Mouse (Mus musculus) E14TG2a.4 (cell line): ENCODE data around the gene Mindy2.
A peak's percentile ranks its signal among the peaks of the same experiment; 100 is the strongest.

Experiments
- H3K27me3 ChIP-seq: 2 replicates; pipeline ENCODE4 v1.6.1; 2014; ENCODE audit warnings: low read length, control low read depth; ENCODE audit not compliant: insufficient read depth
- H3K36me3 ChIP-seq: 2 replicates; pipeline ENCODE4 v1.6.1; 2014; ENCODE audit warnings: low read length, control low read depth; ENCODE audit not compliant: insufficient read depth
- H3K4me1 ChIP-seq: replicated peaks from 2 replicates; pipeline ENCODE4 v1.6.1; 2014; ENCODE audit warnings: low read depth, low read length, control low read depth
- H3K4me3 ChIP-seq: replicated peaks from 2 replicates; pipeline ENCODE4 v1.5.1; 2014; ENCODE audit warnings: mild to moderate bottlenecking, low read length
- H3K9me3 ChIP-seq: 2 replicates; pipeline ENCODE4 v1.6.1; 2014; ENCODE audit warnings: low read length, control low read depth
- CTCF ChIP-seq: conservative IDR thresholded peaks from 2 replicates; pipeline ENCODE4 v1.5.1; 2014; ENCODE audit warnings: low read length
- NANOG ChIP-seq: IDR thresholded peaks from 2 replicates; pipeline ENCODE4 v1.6.1; 2014; ENCODE audit warnings: borderline replicate concordance, low read length, mixed read lengths
- POU5F1 ChIP-seq: IDR thresholded peaks from 2 replicates; pipeline ENCODE4 v1.6.1; 2014; ENCODE audit warnings: low read length, borderline replicate concordance

Gene Mindy2

DNA sequence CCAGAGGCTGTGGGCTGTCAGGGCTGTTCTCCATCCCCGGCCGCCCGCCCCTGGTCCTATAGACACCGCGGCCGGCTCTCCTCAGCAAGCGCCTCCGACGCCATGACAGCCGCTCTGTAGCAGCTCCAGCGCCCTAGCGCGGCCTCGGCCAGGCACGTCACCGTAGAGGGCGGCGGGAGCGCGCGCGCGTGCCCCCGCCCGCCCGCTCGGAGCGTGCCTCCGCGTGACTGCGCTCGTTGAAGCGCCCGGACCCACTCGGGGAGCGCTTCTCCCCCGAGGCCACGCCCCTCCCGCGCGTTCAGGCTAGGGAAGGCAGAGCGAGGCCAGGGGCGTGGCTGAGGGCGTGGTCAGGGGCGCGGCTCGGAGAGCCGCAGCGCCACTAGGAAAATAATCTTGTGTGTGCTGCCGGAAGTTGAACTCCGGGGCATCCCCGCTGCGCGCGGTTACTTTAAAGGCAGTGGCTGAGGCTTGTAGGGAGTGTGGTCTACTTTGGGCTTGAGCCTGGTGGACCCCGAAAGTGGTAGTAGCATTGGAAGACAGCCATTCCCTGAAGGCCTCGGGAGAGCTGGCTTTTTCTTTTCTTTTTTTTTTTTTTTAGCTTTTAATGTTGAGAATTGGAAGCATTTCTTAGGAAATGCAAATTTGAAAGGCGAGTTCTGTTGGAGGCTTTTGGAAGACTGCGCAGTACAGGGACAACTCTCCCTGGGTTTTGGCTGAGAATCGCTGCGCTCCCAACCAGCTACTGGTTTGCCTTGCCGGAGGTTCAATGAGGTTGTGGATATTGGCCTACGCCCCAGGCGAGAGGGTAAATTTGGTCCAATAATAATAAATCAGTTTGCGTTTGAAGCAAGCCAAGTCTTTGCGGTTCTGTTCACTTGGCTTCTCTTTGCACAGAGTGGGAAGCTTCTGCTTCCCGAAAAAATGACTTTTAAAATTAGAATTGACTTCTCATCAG, at the start of gene Mindy2:
Gene Mindy2 (minus strand): TSS at position 162 of the 955 bp plus-strand sequence.
- H3K4me3 ChIP-seq, result peak within 1 kb of the TSS; percentile 92
- no peaks in the 10 kb centered on the region for H3K9me3 ChIP-seq
- H3K36me3 ChIP-seq, result no peaks in the 10 kb centered on the region
- peaks cover 6% of the 10 kb centered on the region; the same call in 1 of the 2 replicates for H3K4me1 ChIP-seq
- peaks cover 21% of the 10 kb centered on the region for H3K27me3 ChIP-seq
- no peak for TF ChIP-seq CTCF
- no peak for TF ChIP-seq NANOG
- TF ChIP-seq POU5F1, result no peak

DNA sequence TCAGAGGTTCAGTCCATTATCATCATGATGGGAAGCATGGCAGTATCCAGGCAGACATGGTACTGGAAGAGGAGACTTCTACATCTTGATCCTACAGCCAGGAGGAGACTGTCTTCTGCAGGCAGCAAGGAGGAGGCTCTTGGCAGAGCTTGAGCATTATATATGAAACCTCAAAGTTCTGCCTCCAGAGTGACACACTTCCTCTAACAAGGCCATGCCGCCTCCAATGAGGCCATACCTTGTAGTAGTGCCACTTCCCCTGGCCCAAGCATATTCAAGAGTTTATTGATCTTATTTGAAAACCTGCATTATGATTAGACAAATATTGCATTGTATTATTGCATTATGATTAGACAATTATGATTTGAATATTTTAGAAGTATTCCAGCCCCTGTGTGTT, 49.5 kb upstream of the Mindy2 start:
- Histone ChIP-seq H3K36me3 (no peaks in the 10 kb centered on the region), H3K9me3 (no peaks in the 10 kb centered on the region), H3K27me3 (no peaks in the 10 kb centered on the region), H3K4me3 (no peak overlapping the region), H3K4me1 (no peaks in the 10 kb centered on the region)
- TF ChIP-seq CTCF (no peak), POU5F1 (no peak), NANOG (no peak)

DNA sequence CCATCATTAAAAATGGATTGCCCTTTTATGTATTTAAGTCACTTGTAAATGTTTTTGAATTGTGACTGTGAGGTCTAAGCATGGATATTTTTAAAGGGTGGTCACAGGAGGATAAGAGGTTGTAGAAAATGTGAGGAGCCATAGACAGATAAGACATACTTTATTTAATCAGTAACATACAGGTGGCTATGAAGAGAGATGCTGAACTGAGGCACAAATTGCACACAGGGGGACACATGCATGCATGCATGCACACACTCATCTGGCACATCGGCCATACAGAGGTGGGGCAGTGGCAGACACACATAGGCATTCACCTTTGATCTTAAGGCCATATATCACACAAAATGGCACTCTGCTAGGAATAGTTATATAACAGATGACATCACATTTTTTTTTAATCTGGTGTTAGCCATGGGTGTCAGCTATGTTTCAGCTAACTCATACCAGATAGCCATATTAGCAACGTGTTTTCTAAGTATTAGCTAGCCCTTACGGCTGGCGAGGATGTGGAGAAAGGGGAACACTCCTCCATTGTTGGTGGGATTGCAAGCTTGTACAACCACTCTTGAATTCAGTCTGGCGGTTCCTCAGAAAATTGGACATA, 46.7 kb upstream of the Mindy2 start:
- no peaks in the 10 kb centered on the region for H3K9me3 ChIP-seq
- TF ChIP-seq CTCF (no peak), NANOG (no peak), POU5F1 (no peak)

DNA sequence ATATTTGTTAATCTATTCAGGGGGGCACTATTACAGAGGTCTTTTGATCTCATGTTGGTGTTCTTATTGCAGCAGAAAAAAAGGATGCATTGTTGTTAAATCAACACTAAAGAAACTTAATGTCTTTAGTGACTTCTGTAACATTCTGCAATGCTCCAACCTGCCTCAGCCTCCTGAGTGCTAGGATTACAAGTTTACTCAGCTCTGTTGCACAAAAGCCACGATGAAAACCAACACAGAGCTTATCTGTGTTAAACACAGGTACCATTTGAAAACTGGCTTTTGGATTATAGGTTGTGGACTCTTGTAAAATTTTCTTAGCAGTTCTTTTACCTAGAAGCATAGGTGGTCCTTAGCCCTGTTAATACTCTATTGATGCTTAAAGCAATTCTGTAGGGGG, 41.1 kb upstream of the Mindy2 start:
- no peaks in the 10 kb centered on the region for H3K9me3 ChIP-seq
- H3K4me1 ChIP-seq, result no peaks in the 10 kb centered on the region
- no peaks in the 10 kb centered on the region for H3K36me3 ChIP-seq
- no peaks in the 10 kb centered on the region for H3K27me3 ChIP-seq
- TF ChIP-seq CTCF (no peak), POU5F1 (no peak), NANOG (no peak)
- no peak overlapping the region for H3K4me3 ChIP-seq

More for the DNA sequence above, 46.7 kb upstream of the Mindy2 start:
- H3K27me3 ChIP-seq, result no peaks in the 10 kb centered on the region
- H3K36me3 ChIP-seq, result no peaks in the 10 kb centered on the region
- H3K4me1 ChIP-seq, result no peaks in the 10 kb centered on the region
- H3K4me3 ChIP-seq, result no peak overlapping the region

DNA sequence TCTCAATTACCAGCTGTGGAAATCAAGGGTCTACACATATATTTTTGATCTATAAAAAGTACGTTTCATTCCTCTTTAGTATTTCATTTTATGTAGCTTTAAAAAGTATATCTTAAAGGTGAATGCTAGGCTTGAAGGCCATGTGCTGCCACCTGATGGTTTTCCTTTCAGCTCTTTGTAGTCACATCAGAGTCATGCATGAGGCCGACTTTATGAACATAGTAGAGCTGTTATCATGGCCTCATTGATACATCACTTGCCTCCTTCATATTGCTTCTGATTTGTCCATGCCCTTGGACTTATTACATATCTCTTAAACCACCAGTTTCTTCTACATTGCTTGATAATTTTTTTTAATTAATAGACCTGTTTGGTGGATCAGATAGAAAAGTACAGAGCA, 38.7 kb upstream of the Mindy2 start:
- Histone ChIP-seq H3K27me3 (no peaks in the 10 kb centered on the region), H3K9me3 (no peaks in the 10 kb centered on the region), H3K36me3 (no peaks in the 10 kb centered on the region), H3K4me1 (no peaks in the 10 kb centered on the region), H3K4me3 (no peak overlapping the region)
- no peak for TF ChIP-seq POU5F1
- no peak for TF ChIP-seq NANOG
- no peak for TF ChIP-seq CTCF

DNA sequence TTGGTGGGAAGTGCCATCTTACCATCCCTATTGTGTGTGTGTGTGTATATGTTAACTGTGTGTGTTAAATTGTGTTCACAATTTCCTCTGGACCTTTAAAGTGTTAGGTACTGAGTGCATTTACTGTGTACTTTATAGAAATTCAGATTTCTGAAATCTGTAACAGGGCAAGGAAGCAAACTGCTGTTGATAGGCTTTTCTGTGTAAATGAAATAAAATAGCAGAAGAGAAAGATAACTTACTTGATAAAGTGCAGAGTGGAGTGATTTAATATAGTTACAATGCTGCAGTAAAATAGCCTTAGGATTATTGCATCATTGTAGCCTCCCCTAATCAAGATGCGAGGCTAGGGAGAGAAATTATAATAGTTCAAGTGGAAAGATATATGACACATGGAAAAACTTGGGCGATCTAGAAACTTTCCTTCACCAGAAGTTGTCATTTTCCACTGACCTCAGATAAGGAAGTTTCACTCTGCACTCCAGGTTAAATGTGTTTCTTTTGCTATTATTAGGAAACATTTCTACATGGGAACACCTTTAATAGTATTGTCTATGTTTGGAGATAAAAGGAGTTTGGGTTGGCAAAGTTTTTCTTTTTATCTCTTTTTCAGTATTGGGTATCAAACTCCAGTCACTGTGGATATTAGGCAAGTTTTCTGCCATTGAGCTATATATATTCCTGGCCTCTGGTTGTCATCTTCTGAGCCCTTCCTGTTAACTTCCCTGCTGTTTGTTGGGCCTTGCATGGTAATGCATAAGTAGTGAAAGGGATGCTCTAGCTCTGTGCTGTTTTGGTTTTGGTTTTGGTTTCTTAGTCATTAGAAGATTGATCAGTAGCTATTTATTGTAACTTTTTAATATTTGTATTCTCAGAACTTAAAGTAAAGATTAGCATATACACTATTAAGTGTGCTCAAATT, 35.1 kb upstream of the Mindy2 start:
- no peaks in the 10 kb centered on the region for H3K9me3 ChIP-seq
- no peak for TF ChIP-seq NANOG
- no peak for TF ChIP-seq POU5F1
- TF ChIP-seq CTCF, result no peak
- H3K36me3 ChIP-seq, result no peaks in the 10 kb centered on the region
- H3K4me1 ChIP-seq, result no peaks in the 10 kb centered on the region
- no peaks in the 10 kb centered on the region for H3K27me3 ChIP-seq
- no peak overlapping the region for H3K4me3 ChIP-seq

DNA sequence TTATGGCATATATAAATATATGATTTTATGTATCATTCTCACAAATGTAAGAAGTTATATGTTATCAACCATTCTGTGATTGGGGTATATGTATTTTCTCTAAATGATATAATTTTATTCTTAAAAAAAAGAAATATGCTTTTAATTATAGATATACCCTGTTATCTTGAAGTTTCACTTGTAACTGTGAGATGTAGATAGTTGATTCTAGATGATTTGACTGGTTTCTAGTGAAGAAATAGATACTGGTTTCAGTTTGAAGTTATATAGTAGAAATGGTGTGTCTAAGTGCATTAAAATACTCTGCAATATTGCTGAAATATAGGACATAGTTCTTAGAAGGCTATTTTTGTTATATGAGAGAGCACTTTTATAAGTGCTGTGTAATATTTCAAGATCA, 33.6 kb upstream of the Mindy2 start:
- TF ChIP-seq POU5F1, result no peak
- Histone ChIP-seq H3K9me3 (no peaks in the 10 kb centered on the region), H3K4me3 (no peak overlapping the region), H3K36me3 (no peaks in the 10 kb centered on the region), H3K27me3 (no peaks in the 10 kb centered on the region), H3K4me1 (no peaks in the 10 kb centered on the region)

DNA sequence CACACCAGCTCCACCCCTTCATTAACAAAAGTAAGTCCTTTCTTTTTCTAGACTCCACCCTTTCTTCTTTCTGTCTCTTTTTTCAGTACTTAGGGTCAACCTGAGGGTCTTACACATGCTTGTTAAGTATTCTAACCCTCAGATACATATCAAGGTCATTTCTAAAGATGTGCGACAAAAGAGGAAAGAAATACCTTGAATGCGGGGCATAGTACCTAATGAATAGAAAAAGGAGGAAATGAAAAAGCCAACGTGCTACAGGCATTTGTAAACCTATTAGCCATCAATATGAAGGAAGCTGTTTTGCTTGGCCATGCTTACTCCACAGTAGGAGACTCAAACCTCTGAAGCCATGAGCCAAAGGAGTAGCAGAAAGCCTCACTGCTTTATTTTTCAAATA, 33.0 kb upstream of the Mindy2 start:
- Histone ChIP-seq H3K4me1 (no peaks in the 10 kb centered on the region), H3K36me3 (no peaks in the 10 kb centered on the region), H3K27me3 (no peaks in the 10 kb centered on the region), H3K9me3 (no peaks in the 10 kb centered on the region), H3K4me3 (no peak overlapping the region)
- TF ChIP-seq NANOG (no peak), CTCF (no peak), POU5F1 (no peak)
